Mouse (Mus musculus): ENCODE measurements around the gene Atf5.

Atf5 gene

DNA sequence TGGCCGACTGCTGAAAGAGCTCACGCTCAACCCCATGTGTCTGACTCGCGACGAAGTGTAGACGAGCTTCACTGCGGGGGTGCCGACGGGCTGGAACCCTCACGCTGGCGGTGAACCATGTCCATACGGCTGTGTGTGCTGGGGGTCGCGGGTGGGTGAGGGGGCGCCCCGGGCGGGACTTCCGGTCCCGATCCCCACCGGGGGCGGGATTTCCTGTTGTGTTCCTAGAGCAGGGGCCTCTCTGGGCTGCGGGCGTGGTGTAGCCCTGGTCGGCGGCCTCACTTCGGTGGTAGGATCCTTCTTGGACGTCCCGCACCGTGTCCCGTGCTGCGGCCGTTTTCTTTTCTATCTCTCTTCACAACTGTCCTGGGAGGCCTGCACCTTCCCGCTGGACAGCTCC is 33.7 kb upstream of the Atf5 start:
- peak; percentile 91 for DNase-seq (ENCODE audit: low spot score)

DNA sequence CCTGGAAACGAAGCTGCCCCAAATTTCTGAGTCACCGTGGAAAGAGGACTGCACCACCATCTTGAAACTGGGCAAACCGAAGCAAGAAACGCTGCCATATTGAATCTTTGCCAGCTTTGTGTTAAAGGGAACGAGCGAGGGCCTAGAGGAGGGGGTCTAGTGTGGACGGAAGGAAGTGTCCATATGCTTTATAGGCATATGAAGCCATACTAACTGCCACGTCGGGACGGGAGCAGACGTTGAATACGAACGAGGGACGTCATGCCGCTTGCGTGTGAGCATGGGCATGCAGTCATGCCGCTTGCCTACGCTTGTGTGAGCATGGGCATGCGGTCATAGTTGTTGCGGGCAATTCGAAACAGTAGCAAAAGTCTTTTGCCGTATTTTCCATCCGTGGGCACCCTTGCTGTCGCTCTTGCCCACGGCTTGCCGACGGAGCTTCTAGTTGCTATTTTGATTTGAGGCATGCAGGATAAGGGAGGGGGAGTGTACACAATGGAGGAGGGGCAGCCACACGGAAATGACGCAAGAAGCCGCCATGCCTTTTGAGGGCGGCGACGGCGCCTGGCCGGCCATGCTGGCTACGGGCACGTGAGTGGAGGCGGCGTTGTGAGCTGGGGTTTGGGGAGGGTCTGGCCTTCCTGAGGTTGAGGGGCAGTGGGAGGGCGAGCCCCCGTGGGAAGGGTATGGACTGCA is 33.1 kb upstream of the Atf5 start:
- DNase-seq (ENCODE audit: low spot score): peak; percentile 94

- peak; percentile 98 for DNase-seq (ENCODE audit: low spot score)
Measured at GRCm38 (mm10) chr7:44848561-44849415, 32.3 kb upstream of the Atf5 start, which contains the start of the genes Akt1s1 and Tbc1d17. Gene Akt1s1 (plus strand): TSS chr7:44848991. Gene Tbc1d17 (minus strand): TSS chr7:44849079.

DNA sequence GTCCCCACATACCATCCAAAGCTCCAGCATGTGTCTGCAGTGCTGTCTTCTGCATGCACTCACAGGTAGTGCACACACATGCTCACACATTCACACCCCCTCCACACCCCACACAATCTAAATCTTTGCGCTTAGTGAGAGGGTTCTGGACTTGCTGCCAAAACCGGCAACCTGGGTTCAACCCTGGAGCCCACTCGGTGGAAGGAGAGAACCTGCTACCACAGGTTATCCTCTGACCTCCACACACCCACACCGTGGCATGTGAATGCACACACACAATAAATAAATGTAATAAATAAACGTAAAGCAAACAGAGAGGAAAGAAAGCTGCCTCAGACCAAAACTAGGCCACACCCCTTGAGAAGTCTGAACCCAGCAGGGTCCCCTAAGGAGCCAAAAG is 31.3 kb upstream of the Atf5 start:
- DNase-seq (ENCODE audit: low spot score): no peak

DNA sequence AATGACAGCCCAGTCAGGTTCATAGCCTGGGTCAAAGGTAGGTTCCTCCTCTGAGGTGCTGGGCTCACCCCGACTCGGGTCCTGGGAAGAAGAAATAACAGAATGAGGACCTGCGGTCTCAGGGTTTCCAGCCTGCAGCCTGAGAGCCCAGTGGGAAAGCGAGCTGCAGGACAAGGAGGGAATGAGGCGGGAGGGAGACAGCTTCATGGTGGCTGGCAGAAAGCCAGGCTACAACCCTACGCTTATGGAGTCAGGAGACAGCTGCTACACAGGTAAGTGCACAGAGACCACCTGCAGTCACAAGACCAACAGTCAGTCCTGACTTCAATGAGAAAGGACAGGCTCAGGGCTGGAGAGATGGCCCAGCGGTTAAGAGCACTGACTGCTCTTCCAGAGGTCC is 30.3 kb upstream of the Atf5 start:
- DNase-seq (ENCODE audit: low spot score): no peak

DNA sequence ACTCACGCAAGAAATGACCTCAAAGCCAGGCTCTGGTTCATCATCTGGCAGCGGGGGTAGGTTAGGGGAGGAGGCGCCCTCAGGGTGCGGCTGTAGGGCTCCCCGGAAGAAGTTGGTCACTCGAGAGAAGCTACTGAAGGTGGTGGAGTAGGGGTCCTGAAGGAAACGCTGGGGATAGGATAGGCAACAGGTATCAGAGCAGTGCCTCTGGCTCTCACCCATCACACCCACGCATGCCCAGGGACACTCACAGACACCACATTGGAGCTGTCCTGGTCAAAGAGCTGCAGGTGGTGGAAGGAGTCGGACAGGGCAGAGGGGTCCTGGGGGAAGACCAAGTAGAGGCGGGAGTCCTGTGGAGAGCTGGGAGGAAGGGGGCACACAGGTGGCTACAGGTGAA is 28.5 kb upstream of the Atf5 start:
- no peak for DNase-seq (ENCODE audit: low spot score)

GRCm38 (mm10) chr7:44841825-44842463 is 25.5 kb upstream of the Atf5 start:
- DNase-seq (ENCODE audit: low spot score): no peak

DNA sequence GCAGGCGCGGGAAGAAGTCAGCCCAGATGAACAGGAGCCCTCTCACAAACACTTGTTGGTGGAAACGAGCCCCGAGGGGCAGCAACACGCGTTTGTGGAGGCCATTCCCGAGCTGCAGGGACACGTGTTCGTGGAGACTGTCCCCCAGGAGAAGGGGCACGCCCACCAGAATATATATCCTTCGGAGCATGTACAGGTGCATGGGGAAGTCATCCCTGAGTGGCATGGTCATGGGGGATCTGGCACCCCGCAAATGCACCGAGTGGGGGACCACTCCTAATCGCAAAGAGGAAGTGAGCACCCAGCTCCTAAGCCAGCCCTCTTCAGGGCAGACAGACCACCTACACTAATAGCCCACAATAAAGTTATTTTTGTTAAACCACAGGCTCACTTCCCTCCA is 24.0 kb upstream of the Atf5 start:
- DNase-seq (ENCODE audit: low spot score): no peak

DNA sequence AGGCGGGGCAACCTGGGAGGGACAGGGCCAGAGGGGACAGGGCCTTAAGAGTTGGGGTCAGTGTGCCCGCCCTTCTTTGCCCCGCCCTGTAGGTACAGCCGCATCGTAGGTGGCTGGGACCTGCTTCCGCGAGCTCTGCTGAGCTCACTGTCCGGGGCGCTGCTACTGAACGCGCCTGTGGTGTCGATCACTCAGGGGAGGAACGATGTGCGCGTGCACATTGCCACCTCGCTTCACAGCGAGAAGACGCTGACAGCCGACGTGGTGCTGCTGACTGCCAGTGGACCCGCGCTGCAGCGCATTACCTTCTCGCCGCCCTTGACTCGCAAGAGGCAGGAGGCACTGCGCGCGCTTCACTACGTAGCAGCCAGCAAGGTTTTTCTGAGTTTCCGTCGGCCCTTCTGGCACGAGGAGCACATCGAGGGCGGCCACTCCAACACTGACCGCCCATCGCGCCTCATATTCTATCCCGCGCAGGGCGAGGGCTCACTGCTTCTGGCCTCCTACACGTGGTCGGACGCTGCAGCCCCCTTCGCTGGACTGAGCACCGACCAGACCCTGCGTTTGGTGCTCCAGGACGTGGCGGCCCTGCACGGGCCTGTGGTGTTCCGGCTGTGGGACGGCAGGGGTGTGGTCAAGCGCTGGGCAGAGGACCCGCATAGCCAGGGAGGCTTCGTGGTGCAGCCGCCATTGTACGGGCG is 23.2 kb upstream of the Atf5 start:
- peak; percentile 55 for DNase-seq (ENCODE audit: low spot score)

DNA sequence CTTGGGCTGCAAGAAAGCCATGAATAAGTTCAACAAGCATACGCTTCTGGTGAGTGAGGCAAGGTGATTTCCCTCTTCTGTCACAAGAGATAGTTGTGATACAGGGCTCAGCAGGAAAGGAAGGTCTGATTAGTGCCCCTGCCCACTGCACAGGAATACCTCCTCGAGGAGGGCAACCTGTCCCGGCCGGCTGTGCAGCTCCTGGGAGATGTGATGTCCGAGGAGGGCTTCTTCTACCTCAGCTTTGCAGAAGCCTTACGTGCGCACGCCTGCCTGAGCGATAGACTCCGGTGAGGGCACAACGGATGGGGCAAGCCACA is 22.7 kb upstream of the Atf5 start:
- no peak for DNase-seq (ENCODE audit: low spot score)

DNA sequence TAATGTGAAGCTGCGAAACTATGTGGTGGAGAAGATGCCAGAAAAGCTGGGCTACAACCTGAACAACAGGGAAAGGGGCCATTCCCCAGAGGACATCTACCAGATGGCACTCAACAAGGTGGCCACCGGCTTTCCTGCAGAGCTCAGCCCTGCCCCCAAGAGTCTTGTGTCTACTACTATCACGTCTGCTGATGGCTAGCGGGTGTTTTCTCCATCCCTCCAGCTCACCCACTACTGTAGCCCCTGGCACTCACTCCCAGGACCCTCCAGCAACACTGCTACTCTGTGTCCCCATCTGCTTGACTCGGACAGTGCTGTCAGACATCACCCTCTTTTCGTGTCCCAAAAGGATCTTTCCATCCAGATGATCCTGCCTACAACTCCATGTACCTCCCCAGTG is 21.6 kb upstream of the Atf5 start:
- no peak for DNase-seq (ENCODE audit: low spot score)

GRCm38 (mm10) chr7:44836423-44837053 is 20.1 kb upstream of the Atf5 start:
- no peak for DNase-seq (ENCODE audit: low spot score)

DNA sequence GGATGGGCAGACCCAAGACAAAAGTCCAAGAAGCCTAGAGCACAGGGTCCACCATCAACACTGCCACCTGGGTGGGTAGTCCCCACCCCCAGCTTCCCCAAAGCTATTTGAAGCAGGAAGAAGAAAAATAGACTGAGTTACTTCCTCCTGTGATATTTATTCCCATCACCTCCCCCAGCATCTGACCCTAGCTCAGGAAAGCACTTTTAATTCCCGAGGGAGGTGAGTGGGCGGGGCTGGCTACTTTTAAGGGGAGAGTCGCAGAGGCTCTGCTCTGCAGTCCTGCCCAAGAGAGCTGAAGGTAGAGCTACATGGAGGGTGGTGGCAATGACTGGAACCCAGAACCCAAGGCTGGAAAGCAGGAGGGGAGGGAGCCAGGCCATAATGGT is 19.6 kb upstream of the Atf5 start:
- no peak for DNase-seq (ENCODE audit: low spot score)

GRCm38 (mm10) chr7:44835373-44836015 is 19.0 kb upstream of the Atf5 start:
- DNase-seq (ENCODE audit: low spot score): no peak

DNA sequence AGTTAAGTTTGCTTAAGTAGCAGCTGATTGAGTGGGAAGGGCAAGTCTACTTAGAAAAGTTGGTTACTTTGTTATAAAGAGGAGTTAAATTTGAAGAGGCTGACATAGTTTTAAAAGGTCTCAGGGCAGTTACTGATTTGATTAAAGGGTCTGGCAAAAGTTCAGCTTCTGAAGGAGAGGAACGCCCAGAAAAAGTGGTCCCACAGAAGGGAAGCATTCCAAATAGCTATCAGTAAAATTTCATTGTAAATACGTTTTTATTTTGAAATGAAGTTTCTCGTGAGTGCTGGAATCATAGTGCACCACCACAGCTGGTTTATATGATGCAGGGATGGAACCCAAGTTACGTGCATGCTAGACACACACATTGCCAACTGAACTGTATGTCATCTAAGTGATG is 16.3 kb upstream of the Atf5 start:
- DNase-seq (ENCODE audit: low spot score): no peak

- no peak for DNase-seq (ENCODE audit: low spot score)
Measured at GRCm38 (mm10) chr7:44828706-44829105, 12.2 kb upstream of the Atf5 start.

DNA sequence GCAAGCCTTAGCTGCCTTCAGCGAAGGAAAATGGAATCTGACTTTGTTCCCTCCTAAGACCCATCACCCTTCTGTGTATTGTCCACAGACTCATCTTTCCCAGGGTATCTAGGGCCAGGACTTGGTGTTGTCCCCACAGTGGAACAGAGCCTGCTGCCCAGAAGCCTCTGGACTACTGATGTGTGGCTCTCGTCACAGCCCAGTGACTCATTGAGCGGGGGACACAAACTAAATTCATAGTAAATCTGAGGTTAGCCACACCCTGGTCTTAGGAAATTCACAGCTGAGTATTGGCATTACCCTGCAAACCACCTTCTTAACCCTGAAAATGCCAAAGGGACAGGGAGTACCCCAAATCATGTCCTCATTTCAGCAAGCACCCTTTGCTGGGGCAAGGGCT is 10.3 kb upstream of the Atf5 start:
- no peak for DNase-seq (ENCODE audit: low spot score)

DNA sequence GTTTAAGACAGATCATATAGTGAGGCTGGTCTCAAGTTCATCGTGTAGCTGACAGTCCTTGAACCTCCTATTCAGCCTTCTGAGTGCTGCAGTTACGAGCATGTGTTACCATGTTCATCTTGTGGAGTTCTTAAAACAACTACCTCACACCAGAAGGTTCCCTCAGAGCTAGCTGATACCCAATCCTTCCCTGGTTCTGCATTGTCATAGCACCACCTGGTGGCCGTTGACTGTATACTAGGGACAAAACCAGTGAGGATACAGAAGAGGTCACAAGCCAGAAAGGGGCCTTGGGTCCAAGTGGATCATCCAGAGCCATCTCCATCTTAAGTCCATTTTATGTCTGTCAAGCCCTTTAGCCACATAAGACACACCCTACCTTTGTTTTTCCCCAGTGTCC is 8.4 kb upstream of the Atf5 start:
- peak; percentile 84 for DNase-seq (ENCODE audit: low spot score)

DNA sequence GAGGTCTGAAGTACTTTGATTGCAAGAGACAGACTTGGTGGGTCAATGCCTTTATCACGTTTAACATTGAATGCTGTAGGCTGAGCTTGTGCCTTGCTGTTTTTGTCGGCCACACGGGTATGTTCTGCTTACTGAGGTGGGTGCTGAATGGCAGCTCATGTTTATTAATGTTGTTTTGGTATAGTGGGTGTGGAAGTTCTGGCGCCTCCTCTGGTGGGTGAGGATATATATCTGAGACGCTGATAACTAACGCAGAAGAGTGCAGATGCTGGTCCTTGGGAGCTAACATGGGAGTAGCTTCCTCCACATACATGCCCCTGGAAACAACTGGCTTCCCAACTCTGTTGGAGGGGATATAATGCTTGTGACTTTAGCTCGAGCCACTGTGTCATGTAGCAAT is 7.0 kb upstream of the Atf5 start:
- DNase-seq (ENCODE audit: low spot score): peak; percentile 35

DNA sequence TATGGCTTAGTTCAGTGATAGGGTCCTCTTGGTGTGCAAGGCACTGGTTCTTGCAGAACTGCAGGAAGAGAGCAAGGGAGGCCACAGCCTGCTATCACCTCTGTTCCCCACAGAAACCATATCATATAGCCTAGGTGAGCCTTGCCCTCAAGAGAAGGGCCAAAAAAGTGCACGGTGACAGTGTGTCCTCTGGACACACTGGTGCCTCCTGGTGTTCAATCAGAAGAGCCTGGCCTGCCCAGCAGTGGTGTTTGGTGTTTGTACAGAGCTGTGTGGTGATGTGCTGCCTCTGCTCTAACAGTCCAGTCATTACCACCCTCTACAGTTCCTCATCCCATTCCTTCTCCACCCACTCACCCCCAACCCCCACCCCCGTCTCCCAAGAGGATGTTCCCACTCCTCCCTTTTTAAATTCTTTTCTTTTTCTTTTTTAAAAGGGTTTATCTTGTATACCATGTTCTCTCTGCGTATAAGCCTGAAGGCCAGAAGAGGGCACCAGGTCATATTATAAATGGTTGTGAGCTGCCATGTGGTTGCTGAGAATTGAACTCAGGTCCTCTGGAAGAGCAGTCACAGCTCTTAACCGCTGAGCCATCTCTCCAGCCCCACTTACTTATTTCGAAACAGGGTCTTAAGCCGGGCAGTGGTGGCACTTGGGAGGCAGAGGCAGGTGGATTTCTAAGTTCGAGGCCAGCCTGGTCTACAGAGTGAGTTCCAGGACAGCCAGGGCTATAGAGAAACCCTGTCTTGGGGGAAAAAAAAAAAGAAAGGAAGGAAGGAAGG is 5.4 kb upstream of the Atf5 start:
- no peak for DNase-seq (ENCODE audit: low spot score)

- no peak for DNase-seq (ENCODE audit: low spot score)
Measured at GRCm38 (mm10) chr7:44820525-44820924, 4.1 kb upstream of the Atf5 start.

All from embryo, embryonic 10.5 days (tissue).